Mouse (Mus musculus) heart, postnatal 4 days (tissue): ENCODE measurements around the gene Ric3. TPM values are rescaled to one million over a fixed set of nuclear protein-coding genes. Genes with fewer than 3 reads are reported as not detected.
A peak's percentile ranks its signal among the peaks of the same experiment; 100 is the strongest.

Source experiments
- DNase-seq: peaks from one replicate; pipeline ENCODE4 v3.0.0; 2021
- total RNA-seq, 2 experiments: library from RNA; stranded (reverse); gene quantifications; 2 replicates each; pipeline ENCODE4 v1.2.3; 2021

The Ric3 gene
- total RNA-seq, 2 experiments from 2014 or later: 0.74 to 0.77 TPM

- peak; percentile 33 for DNase-seq
Observed at GRCm38 (mm10) chr7:109000315-109000954, 82.7 kb downstream of the Ric3 start.

GRCm38 (mm10) chr7:108996156-108996555 lies 87.0 kb downstream of the Ric3 start:
- DNase-seq: no peak

GRCm38 (mm10) chr7:108993881-108994291 lies 89.2 kb downstream of the Ric3 start:
- no peak for DNase-seq

GRCm38 (mm10) chr7:108993230-108993629 lies 89.9 kb downstream of the Ric3 start:
- peak; percentile 59 for DNase-seq

- DNase-seq: no peak
Observed at GRCm38 (mm10) chr7:108991207-108991606, 91.9 kb downstream of the Ric3 start.

GRCm38 (mm10) chr7:108985934-108986708 lies 97.0 kb downstream of the Ric3 start:
- no peak for DNase-seq

Other genes starting within 250 kb of the Ric3 start
- gene Olfr516, start 232.8 kb downstream of the Ric3 start, total RNA-seq: not detected
- not detected for gene Olfr517, start 211.0 kb downstream of the Ric3 start, total RNA-seq
- gene Olfr518, start 198.3 kb downstream of the Ric3 start, total RNA-seq: not detected
- not detected for gene Olfr519, start 188.9 kb downstream of the Ric3 start, total RNA-seq
- 10 to 100 TPM; 16.4 to 17.6 TPM for gene Nlrp10, start 153.2 kb downstream of the Ric3 start, total RNA-seq
- 100 to 1,000 TPM; 126 to 127 TPM for gene Eif3f, start 148.9 kb downstream of the Ric3 start, total RNA-seq
- under 1 TPM; 0.81 to 0.83 TPM for gene Tub, start 133.0 kb downstream of the Ric3 start, total RNA-seq
- 1 to 10 TPM; 1.4 TPM for gene Lmo1, start 91.9 kb upstream of the Ric3 start, total RNA-seq